Mouse (Mus musculus) natural killer cell, adult 2 months (primary cell): ENCODE measurements around the gene Maml3.
A peak's percentile ranks its signal among the peaks of the same experiment; 100 is the strongest.

ENCODE experiments used
- DNase-seq, 2 experiments: peaks; one replicate each; pipeline ENCODE4 v3.0.0; 2022; ENCODE audit warnings: low spot score in 2 of 2

The Maml3 gene

DNA sequence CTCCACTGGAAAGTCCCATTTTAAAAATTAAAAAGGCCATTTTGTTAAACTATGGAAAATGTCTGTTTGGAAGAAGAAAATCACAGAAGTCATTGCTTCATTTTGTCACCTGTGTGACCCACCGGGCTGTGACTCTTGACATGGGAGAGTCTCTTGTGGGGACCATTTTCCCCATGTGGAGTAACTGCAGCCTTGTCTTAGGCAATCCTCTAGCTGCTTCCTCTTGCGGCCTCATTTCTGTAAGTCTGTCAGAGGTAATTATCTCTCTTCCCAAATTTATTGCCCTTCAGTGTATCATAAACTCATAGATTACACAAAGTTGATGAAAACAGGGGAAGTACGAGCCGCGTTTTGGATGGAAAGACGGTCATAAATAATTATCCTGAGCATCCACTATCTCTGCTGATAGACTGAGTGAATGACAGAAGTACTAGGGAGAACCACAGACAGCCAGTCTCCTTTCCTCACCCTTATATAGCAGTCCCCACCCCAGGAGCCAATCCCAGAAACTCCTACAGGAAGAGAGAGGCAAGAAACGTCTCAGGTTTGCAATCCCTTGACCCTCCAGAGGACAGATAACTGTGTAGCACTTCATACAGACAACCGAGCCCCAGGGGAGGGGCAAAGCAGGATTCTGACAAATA is 14.5 kb downstream of the Maml3 start:
- no peak for DNase-seq

DNA sequence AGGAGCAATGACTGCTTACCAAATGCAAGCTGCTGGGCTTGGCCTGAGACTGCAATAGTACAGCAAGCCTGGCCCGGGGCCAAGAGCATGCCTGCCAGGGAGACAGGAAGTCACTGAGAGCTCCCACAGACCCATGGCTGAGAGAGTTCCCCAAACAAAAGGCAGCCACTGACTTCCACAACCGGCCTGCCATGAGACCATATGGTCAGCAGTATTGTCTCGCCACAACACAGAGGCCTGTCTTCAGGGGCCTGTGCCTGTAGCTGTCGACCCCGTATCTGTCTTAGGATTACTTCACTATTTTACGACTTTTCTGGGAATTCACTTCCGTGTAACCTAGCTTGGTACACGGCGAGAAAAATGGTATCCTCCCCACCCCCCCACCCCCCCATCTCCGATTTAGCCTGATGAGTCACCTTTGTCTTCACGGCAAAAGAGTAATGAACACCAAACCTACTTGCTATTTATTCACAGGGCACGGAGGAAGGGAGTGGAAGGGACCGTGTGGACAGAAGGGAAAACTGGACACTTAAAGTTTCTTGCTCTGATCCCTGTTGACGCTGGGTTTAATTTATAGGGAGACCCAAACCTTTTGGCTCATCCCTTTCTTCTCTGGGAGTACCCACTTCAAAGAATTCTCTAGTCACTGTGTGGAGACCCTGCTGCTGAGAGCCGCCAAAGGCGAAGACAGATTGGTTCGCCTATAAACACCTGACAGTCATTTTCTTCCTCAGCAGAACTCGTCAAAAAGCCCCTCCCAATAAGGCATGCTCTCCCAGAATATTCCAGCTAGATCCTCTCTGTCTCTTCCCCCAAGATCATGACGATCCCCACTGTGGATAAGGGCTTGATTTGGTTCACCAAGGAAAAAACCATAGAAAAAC is 16.2 kb downstream of the Maml3 start:
- DNase-seq, result peak; percentile 76 to 78

DNA sequence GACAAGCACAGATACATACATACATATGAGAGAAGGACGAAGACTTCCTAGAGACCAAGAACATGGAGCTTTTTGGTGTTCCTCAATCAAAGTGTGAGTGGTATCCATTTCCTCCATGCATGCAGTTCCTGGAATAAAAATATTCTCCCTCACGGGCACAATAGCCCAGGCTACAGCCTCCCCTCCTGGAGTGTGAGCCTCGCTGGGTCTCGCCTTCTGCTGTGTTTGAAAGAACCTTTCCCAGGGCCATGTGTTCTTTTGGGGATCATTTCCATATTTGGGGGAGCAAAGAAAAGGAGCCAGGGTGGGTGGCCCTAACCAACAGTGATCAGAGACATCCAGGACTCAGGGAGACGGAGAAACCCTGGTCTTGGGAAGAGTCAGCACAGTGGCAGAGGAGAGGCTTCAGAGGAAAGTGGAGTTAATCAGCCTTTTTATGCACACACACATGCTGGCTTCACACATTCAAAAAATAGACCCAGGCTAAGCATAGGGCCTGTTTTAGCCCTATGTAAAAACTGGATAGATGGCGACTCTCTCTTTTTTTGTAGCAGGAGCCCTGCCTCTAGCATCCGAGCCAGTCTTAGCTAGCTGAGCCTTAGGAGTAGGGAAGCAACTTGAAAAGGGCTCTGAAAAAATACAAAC is 17.1 kb downstream of the Maml3 start:
- no peak for DNase-seq

DNA sequence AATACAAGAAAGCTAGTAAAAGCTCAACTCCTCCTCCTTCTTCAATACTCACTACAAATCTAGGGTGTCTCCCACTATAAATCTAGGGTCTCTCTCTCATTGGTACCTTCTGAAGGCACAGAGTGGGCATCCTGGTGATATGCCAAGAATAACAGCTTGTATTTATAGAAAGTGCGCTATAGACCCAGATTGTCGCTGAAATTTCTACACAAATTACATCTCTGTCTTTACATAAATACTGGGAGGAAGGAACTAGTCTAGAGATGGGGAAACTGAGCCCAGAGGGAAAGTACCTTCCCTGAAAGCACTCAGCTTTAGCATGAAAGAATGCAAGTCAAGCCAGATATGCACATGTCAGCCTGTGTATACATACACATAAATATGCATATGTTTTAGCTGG is 26.1 kb downstream of the Maml3 start:
- DNase-seq, result no peak

DNA sequence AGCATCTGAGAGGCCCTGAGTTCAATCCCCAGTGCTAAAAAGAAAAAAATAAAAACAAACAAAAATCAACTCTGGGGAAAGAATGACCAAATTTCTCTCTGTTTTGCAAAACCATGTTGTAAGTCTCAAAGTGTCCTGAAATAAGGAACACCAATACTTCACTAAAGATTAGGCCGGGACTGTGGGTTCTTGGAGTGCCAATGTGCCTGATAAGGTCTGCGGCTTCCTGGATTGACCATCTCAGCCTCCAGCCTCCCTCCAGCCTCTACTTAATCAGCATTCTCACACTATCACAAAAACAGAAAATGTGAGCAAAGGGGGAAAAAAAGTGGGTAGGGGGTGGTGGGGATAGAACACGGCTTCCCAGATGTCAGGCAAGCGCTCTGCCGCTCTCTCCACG is 30.9 kb downstream of the Maml3 start:
- no peak for DNase-seq

DNA sequence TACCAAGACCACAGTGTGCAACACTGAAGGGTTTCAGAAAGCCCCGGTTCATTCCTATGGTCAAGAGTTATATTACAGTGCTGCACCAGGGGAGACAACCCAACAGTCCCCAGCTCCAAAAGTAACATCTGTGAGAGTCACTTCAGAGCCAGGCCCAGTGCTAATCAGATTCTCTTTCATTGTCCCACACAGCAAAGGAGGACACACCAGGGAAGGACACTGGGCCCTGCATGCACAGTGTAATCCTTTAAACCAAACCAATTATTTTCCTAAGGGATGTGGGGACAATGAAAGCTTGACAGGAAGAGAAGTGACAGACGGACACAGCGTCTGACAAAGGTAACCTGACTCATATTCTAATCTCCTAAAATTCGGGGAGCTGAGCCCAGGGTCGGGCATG is 32.9 kb downstream of the Maml3 start:
- DNase-seq, result no peak

DNA sequence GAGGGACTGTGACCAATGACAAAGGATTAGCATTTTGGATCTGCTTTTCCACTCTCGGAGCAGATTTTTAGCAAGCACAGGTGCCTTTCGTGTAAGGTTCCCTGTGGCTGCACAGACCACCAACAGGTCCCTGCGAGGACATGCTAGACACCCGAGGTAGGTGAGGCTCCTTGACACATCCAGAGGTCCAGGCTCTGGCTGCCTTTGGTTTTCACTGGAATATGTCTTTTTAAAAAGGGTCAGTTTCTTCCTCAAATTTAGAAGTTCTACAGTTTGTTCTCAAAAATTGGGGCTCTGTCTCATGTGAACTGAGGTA is 34.8 kb downstream of the Maml3 start:
- DNase-seq, result no peak

DNA sequence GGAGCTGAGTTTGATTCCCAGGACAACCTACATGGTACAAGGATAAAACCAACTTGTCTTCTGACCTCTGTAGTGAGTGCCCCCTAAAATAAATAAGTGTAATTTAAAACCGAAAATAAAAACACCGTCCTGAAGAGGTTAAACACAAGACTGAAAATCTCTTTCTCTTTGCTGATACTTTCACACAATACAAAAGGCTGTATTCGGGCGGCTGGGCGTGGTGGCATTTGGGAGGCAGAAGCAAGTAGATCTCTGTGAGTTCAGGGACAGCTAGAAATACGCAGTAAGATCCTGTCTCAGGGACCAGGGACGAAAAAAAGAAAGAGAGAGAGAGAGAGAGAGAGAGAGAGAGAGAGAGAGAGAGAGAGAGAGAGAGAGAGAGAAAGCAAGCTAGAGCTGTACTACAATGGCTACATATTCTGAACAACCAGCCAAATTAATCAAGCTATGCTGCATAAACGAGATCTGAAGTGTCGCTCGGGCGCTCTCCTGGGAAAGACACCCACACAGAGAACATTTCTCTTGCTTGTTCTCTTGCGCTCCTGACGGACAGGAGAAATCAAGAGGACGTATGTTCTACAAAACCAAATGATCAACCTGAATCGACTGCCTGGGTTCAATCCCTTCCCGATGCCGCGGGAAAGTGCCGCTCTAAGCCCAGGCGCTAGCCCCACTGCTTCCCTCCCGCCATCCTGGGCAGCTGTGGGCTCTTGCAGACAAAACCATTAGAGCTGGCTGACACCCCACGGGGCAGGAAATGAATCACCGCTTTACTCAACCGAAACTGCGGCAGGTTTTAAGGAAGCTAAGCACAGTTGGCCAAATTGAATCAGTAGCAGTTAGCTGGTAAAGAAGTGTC is 35.3 kb downstream of the Maml3 start:
- peak; percentile 84 to 88 for DNase-seq

DNA sequence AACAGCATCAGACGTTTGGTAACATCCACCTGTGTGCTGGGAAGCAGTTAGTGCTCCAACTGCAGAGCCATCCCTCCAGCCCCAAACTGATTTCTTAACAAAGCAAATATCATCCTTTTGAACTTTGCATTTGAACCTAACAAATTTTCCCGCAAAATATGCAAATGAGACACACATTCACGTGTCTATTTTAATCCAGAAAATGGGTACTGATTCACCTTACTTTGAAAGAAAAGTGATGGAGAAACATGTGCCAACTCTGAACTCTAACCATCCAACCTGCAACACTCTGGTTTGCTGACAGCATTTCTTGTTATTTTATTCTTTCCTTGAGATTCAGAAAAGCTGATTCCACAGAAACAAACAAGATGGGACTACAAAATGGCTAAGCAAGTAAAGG is 36.0 kb downstream of the Maml3 start:
- no peak for DNase-seq

DNA sequence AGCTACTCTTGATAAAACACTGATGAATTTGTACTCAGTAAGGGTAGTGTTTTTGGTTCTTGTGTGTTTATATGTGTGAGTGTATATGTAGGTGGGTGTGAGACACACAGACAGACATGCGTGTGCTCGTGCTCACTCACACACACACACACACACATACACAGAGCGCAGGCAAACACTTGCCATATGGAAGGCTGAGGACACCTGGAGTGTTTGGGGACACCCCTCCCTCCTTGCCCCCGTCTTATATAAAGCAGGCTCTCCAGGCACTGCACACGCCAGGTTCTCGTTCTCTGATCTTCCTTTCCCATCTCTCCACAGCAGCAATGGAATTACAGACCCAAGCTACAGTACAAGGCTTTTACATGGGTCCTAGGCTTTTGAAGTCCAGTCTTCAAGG is 37.7 kb downstream of the Maml3 start:
- DNase-seq, result no peak

DNA sequence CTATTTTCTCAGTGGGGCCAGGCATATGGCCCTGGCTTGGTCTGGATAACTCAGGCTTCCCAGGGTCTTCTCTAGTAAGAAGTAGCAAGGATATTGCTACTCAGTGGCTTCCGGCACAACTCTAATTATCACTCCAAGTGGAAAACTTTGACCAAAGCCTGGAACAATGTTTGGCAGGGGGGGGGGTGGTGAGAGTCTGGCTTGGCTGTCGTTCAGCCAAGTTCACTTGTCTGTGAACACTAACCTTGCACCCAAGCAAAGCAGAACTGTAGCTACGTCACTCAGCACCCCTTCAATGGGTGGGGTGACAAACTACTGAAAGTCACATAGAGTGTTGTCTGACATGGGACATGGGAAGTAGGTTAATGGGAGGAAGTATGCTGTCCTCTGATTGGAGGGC is 38.7 kb downstream of the Maml3 start:
- DNase-seq, result no peak

DNA sequence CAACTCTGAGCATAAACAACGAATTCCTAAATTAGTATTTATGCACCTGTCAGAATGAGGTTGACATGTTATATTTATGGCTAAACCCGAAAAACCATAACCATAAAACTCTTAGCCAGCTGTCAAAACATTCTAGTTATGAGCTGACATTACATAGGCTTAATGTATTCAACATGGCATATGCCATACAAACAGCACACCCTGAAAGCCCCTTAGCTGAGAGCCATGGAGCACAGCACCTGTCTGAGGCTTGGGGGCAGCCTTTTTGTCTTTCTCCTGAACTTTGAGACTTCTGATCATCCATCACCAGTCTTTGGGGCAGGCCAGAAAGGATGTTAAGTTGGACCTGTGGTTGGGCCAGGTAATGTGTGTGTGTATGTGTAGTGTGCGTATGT is 41.6 kb downstream of the Maml3 start:
- no peak for DNase-seq

DNA sequence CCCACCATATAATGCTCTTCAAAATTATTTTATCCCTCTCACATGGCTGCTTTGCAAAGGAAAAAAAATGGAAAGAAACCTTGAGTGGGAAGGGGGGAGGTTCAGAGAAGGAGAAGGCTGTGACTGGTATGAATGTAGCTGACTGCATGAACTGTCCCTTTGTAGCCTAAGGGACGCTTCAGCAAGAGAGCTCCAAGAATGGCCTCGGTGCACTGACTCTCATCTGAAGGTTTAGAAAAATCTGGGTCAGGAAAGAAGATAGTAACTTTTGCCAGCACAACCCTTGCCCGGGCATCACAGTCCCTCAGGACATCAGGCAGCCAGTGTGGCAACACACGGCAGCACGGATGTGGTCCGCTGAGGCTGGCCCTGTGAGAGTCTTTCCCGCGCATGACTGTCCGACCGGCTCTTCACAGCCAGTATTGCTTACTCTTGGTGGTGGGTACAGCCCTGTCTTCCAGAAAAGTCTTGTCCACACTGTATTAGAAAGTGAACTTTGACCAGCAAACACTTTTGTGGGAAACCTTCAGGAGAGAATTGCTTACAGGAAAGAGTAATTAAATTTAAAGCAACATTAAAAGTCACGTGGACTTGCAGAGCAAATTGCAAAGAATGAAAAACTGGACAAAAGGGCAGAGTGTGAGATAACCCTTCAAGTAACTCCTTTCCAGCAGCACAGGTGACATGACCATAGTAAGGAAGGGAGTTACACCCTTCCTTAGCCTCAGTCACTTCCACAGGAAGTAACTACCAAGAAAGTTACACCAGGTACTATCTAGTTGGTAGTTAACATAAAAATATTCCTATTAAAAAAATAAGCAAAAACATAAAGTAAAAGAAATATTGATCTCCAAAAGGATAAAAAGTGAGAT is 42.3 kb downstream of the Maml3 start:
- no peak for DNase-seq

DNA sequence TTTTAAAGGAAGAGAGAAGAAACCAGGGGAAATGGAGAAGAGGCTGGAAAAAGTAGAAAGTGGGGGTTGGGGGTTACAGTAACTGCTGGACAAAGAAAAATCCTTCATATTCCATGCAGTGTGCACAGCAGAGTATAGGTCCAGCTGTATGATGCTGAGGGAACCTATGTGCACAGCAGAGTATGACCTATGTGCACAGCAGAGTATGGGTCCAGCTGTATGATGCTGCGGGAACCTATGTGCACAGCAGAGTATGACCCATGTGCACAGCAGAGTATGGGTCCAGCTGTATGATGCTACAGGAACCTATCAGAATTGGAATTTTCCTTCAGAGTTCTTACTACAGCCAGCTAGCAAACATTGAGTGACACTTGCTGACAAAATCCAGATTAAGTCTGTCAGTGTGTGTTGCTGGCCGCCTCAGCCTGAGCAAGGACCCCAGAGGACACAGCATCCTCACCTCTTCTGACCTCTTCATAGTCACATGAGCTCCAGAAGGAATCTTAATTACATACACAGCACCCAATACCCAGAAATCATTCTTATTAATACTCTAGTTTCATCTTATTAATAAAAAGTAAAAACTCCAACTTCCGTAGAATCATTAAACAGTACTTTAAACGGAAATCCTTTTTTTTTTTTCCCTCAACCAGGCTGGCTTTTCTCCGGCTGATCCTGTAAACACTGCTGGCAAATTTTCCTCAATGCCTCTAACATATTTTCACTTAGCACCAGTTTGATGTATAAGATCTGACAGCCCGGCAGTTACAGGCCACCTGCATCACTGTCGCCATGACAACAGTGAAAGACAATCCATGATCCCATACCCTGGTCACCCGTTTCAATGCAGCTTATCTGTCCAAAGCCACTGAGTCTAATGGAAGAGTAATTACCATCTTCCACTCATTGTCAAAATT is 43.1 kb downstream of the Maml3 start:
- no peak for DNase-seq

DNA sequence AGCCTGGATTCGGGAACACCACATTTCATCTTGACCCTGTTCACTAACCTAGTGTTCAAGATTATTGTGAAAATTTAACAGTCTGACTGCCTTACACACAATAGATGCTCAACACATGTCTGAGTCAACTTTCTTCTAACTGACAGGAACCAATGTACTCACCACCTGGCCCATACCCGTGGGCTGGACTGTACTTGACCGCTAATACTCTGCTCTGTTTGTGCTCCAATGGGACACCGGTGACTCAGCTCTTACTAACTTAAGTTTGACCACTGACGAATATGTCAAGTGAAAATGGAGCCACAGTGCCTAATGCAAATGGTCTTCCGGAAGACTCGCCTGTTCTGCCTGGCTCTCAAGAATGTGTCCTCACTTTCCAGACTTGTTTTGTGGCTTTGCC is 44.0 kb downstream of the Maml3 start:
- DNase-seq, result no peak

DNA sequence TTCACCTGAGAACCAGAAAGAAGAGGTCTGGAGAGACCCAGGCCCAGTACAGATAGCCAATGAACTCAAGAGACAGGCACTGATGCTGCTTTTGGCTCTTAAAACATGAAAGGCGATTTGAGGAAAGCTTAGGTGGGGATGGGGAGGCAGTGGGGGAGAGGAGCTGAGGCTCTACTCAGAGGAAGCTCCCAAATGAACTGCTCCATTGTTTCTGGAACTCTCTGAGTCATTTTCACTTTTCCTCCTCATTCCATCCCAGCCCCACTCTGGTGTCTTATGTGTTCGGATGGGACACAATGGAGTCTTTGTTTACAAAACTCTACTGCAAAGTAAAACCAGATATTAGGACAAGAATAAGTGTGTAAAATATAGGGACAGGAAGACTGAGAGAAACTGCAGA is 53.1 kb downstream of the Maml3 start:
- no peak for DNase-seq

DNA sequence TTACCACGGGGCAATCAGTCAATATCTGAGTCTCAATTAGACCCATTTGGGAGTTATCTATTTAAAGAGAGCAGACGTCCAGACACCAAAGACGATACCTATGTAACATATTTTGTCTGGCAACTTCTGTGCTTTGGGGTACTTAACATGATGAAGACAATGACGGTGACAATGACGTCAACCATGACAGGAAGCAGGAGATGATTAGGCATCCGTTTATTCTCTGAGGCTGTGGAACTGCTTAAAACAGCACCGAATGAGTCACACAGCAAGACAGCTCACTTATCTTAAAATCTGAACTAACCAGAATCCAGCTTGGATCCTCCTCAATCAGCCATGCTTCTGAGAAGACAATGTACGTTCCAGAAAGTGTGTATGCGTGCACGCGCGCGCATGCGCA is 56.8 kb downstream of the Maml3 start:
- no peak for DNase-seq

DNA sequence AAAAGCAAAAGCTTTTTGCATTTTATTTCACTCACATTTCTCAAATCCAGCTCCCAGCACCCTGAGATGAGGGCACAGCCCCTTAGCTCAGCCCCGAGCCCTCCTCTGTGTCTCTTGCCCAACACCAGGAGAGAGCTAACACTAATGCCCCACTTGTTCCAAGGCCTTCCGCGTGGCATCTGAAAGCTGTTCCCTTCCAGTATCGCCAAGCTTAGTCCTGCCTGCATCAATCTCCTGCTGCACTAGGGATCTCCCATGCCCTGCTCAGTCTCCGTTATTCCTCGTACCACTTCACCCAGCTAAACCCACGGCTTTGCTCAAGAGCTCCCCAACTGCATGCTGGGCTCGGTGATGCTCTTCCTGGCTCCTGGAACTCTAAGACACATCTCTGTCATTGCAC is 57.3 kb downstream of the Maml3 start:
- no peak for DNase-seq

DNA sequence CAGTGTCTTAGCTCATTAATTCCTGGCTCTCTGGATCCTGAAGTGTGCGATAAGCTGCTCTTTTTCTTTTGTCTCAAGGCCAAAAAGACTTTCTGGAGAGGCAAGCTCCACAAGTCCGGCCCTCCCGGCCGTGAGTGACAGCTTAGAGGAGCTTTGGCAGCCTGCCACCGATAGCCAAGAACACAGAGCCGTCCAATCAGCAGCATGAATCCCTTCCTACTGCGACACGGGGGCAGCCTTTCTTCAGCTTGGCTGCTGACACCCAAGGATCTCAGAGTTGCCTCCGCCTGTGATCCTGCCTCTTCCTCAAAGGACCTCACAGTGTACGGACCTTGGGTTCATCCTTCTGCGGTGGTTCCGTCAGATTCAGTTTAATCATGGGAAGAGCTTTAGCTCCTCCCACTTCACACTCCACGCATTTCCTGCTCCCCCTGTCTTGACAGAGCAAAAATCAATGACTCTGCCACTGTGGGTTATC is 57.9 kb downstream of the Maml3 start:
- peak; percentile 72 to 74 for DNase-seq
